Mouse (Mus musculus) adrenal gland, postnatal 10 days (tissue): ENCODE data around the gene Olfr1423. TPM values are rescaled to one million over a fixed set of nuclear protein-coding genes. Genes with fewer than 3 reads are reported as not detected.
"Not testable (repeated sequence)": the region's sequence is repeated elsewhere in the genome, so short reads cannot be mapped to it uniquely, and the experiment has no call there.

ENCODE experiments used
- DNase-seq: peaks from one replicate; pipeline ENCODE4 v3.0.0; 2021; ENCODE audit warnings: mixed read lengths
- total RNA-seq, 2 experiments: library from RNA; stranded (reverse); gene quantifications; 2 replicates each; pipeline ENCODE4 v1.2.3; 2021

Olfr1423 gene
- total RNA-seq, 2 experiments from 2014 or later, result not detected

GRCm38 (mm10) chr19:12007105-12007931, 33.8 kb downstream of the Olfr1423 start:
- peak; percentile 73 for DNase-seq

DNA sequence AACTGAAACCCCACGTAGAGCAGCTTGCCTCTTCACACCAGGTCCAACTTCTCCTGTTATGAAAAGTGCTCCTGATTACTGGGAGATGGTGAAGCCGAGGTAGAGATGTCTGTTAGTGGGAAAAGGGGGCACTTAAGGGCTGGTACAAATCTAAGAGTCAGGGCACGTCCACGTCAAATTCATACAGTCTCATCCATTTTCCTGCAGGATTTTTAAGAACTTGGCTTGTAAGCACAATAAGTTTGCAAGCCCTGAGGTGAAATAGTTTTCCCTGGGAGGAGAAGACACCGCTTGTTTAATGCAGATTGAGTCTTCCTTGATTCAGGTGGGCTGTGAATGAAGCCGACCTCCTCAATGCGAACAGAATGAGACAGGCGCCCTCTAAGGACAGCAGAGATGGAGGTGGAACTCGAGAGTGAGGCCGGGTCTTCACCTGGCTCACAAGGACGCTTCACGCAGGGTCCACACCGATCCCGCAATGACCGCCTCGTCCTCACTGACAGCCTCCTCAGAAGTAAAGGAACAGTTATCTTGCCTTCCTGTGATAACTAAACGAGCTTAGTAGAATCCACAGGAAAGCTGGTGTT, 34.7 kb downstream of the Olfr1423 start:
- DNase-seq, result peak; percentile 23

DNA sequence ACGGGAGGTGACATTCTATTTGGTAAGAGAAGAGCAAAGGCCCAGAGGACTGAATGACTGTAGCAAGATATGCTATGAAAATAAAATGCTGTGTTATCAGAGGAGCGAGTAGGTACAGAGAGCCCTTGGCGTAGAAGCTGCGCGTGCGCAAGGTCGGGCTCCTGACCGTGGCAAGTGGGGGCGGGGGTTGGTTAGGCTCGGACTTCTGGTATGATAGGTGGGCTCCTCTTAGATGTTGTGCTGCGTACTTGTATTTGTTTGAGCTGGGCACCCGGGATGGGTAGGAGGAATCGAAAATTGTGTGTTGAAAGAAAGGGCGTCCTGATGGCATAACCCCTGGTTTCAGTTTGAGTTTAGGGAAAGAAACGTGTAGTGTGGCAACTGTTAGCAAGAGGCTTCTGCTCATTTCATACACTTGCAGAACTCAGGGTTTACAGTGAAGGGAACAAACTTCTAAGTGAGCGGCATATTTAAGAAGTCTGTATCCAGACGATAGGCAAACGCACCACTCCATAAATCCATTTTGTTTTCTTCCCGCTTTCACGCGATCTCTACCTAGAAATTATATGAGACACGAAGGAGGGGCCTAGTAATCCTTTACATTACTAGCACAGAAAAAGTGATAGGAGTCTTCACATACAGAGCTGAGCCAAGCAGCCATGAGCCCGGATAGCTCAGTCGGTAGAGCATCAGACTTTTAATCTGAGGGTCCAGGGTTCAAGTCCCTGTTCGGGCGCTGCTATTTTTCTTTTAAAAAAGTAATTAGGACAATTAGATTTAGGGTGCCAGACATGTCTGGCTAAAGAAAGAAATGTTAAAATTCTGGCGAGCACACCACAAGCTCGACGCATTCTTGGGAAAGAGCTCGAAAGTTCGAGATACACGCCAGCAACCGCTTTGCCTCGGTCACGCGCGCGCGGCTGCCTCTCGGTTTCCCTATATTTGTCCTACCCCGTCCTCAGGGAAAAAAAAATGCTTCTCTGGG, 35.4 kb downstream of the Olfr1423 start:
- peak; percentile 90 for DNase-seq

- DNase-seq, result no peak
Observed at GRCm38 (mm10) chr19:12004216-12005008, 36.7 kb downstream of the Olfr1423 start.

DNA sequence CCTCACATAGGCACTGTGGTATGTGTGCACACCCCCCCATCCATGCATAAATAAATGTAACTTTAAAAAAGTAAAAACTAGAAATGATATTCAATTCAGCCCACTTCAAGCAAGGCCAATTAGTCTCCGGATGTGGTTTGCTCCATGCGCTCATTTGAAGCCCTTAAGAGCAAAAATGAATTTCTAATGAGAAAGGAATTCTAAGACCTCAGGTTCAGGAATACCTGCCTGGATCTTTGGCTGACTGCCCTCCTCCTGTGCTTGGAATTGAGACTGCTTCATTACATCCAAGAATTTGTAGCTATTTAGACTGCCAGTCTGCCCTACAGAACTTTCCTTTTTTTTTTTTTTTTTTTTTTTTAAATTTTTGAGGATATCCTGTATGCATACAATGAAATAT, 37.5 kb downstream of the Olfr1423 start:
- no peak for DNase-seq

DNA sequence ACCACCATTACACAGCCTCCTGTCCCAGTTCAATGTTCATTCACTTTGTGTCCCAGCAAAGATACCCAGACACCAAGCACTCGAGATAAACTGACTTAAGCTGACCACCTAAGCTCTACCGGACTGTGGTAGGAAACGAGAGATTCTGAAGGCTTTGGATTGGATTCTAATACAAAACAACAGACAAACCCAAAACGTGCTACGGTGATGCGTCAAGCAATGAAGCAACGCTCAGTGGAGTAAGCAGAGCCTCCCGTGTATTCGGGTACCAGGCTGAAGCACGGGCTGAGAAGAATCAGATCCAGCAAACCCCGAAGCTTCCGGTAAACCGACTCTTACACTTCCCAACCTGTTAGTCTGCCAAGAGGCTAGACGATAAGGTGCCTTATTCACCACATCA, 38.3 kb downstream of the Olfr1423 start:
- DNase-seq, result no peak

GRCm38 (mm10) chr19:12002125-12002524, 39.0 kb downstream of the Olfr1423 start:
- DNase-seq, result peak; percentile 68

DNA sequence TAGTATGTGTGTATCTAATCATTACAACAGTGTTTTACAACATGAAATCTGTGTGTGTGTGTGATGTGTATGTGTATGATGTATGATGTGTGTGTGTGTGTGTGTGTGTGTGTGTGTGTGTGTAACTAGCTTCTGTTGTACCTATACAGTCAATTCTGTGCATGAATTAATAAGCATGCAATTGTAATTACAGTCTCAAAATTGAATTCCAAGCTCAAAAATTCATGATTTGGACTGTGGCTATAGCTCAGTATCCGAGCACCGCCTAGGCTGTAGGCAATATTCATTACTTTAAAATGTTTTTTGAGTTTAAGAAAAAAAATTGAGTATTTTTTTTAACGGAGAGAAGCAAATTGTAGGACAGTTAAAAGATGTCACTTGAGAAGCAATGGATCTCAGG, 39.4 kb downstream of the Olfr1423 start:
- DNase-seq, result no peak

- DNase-seq, result no peak
Observed at GRCm38 (mm10) chr19:11995722-11996448, 45.2 kb downstream of the Olfr1423 start.

GRCm38 (mm10) chr19:11994703-11995431, 46.2 kb downstream of the Olfr1423 start:
- no peak for DNase-seq

DNA sequence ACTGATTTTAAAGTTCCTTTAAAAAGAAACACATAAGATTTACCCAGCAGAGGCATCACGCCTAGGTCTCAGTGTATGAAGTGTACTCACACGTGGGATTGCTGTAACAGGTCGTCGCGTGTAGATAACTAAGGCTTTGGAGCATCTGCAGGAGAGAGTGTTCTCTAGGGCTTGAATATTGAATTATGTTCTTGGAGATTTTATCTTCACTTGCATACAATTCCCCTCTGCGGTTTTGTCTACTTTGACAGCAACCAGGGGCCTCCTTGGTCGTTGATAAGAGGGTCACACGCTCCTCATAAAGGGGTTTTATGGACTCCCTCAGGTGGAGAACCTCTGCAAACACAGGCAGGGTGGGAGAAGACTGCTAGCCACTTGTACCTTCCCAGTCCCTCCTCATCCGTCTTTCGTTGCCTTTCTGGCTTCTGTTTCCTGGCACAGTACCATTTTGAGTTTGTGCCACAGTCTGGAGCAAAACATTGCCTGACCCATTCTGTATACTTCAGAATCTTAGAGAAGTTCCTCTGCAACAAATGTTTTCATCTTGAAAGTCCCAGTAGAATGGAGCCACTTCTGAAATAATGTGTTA, 48.6 kb downstream of the Olfr1423 start:
- peak; percentile 56 for DNase-seq

GRCm38 (mm10) chr19:11992034-11992433, 49.1 kb downstream of the Olfr1423 start:
- no peak for DNase-seq

- DNase-seq, result no peak
Observed at GRCm38 (mm10) chr19:11989334-11989733, 51.8 kb downstream of the Olfr1423 start.

DNA sequence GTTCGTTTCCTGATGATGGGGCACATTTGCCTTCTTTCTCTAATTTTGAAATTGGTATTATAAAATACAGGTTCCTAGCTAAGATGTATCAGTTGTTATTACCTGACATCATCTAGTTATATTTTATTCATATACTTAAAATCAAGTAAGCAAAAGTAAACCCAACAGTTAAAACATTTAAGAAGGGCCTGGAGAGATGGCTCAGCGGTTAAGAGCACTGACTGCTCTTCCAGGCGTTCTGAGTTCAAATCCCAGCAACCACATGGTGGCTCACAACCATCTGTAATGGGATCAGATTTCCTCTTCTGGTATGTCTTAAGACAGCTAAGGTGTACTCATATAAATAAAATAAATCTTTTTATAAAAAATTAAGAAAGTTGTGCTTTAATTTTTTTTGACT, 53.3 kb downstream of the Olfr1423 start:
- DNase-seq, result no peak

DNA sequence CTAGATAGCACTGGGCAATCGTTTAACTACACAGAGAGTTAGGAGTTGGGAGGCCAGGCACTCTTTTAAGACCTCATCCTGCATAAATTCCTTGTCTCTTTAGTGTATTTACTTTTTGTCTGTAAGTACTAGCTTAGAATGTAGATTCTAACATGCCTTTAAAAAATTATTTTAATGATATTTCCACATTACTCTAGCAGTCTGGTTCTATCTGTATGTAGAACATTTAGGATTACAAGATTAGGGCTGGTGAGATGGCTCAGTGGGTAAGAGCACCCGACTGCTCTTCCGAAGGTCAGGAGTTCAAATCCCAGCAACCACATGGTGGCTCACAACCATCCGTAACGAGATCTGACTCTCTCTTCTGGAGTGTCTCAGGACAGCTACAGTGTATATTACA, 56.5 kb downstream of the Olfr1423 start:
- not testable (repeated sequence) for DNase-seq
